Mouse (Mus musculus) urinary bladder, postnatal 36 days (tissue): ENCODE measurements around the gene Shisa9.
"Not testable (repeated sequence)": the region's sequence is repeated elsewhere in the genome, so short reads cannot be mapped to it uniquely, and the experiment has no call there.

Experiments used
- DNase-seq, 2 experiments: peaks; one replicate each; pipeline ENCODE4 v3.0.0; 2022; ENCODE audit warnings: low spot score in 2 of 2, mixed read lengths in 1 of 2

The Shisa9 gene

GRCm38 (mm10) chr16:11983616-11984270 is at the start of gene Shisa9:
Gene Shisa9 (plus strand): TSS chr16:11984113.
- peak in 1 of 2 experiments; percentile 13 for DNase-seq

GRCm38 (mm10) chr16:11940477-11940876 is 43.4 kb upstream of the Shisa9 start:
- peak; percentile 15 to 40 for DNase-seq

- no peak for DNase-seq
Measured at GRCm38 (mm10) chr16:11960691-11961090, 23.2 kb upstream of the Shisa9 start.

GRCm38 (mm10) chr16:11966041-11966440 is 17.9 kb upstream of the Shisa9 start:
- DNase-seq: no peak

GRCm38 (mm10) chr16:11966810-11967209 is 17.1 kb upstream of the Shisa9 start:
- DNase-seq: not testable (repeated sequence)

GRCm38 (mm10) chr16:11967579-11967978 is 16.3 kb upstream of the Shisa9 start:
- DNase-seq: no peak

- DNase-seq: no peak
Measured at GRCm38 (mm10) chr16:11973707-11974106, 10.2 kb upstream of the Shisa9 start.

GRCm38 (mm10) chr16:11976737-11977136 is 7.2 kb upstream of the Shisa9 start:
- DNase-seq: no peak

GRCm38 (mm10) chr16:11980764-11981163 is 3.1 kb upstream of the Shisa9 start:
- peak; percentile 22 for DNase-seq

GRCm38 (mm10) chr16:11983106-11983615 is 752 bp upstream of the Shisa9 start:
- no peak for DNase-seq

GRCm38 (mm10) chr16:11984271-11984791 is 418 bp downstream of the Shisa9 start:
- DNase-seq: no peak

GRCm38 (mm10) chr16:11987056-11987455 is 3.1 kb downstream of the Shisa9 start:
- no peak for DNase-seq

- DNase-seq: no peak
Measured at GRCm38 (mm10) chr16:12005177-12005576, 21.3 kb downstream of the Shisa9 start.

GRCm38 (mm10) chr16:12010136-12010535 is 26.2 kb downstream of the Shisa9 start:
- no peak for DNase-seq

GRCm38 (mm10) chr16:12012747-12013146 is 28.8 kb downstream of the Shisa9 start:
- DNase-seq: no peak

GRCm38 (mm10) chr16:12014523-12014922 is 30.6 kb downstream of the Shisa9 start:
- no peak for DNase-seq

- no peak for DNase-seq
Measured at GRCm38 (mm10) chr16:12017921-12018618, 34.2 kb downstream of the Shisa9 start.

GRCm38 (mm10) chr16:12020103-12020755 is 36.3 kb downstream of the Shisa9 start:
- no peak for DNase-seq

GRCm38 (mm10) chr16:12032441-12032840 is 48.5 kb downstream of the Shisa9 start:
- peak; percentile 20 to 21 for DNase-seq

GRCm38 (mm10) chr16:12034868-12035267 is 51.0 kb downstream of the Shisa9 start:
- peak; percentile 38 to 40 for DNase-seq

GRCm38 (mm10) chr16:12035626-12036025 is 51.7 kb downstream of the Shisa9 start:
- no peak for DNase-seq

- DNase-seq: peak in 1 of 2 experiments; percentile 57
Measured at GRCm38 (mm10) chr16:12040935-12041334, 57.0 kb downstream of the Shisa9 start.
